Mouse (Mus musculus) CD8-positive naive resting alpha-beta T cell, adult 2 months (primary cell): ENCODE data around the gene Tm9sf4.

Experiments
- DNase-seq, 2 experiments: peaks; one replicate each; pipeline ENCODE4 v3.0.0; 2022; ENCODE audit warnings: low read depth in 2 of 2, low spot score in 2 of 2

The Tm9sf4 gene

DNA sequence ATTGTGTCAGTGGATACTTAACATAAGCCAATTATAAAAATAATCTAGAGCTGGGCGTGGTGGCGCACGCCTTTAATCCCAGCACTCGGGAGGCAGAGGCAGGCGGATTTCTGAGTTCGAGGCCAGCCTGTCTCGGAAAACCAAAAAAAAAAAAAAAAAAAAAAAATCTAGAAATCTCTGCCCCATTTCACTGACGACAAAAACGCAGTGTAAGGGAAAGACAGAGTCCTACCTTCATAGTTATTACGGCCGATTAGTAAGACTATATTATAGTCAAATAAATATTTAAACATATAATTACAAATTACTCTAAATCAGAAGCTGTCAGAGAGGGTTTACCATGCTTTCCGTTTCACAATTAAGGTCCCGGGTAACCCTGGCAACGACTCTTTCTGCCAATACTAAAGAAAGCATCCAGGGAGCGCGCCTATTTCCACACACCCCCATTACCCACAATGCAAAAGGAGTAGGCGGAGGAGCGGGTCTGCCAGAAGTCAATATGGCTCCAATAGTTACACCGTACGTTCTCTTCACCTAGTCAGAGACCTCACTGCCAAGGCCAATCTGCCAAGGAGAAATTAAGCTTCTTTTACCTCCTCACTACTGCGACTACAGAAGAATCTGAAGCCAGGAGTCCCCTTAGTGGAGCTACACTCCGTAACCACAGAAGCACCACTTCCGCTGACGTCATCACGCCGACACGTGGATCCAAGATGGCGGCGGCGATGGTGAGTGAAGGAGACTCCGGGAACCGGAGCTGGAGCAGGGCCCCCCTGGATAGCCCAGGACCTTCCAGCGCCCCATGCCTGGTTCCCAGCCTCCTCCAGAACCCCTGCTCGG lies at the start of gene Tm9sf4:
Gene Tm9sf4 (plus strand): TSS at position 460 of the 840 bp plus-strand sequence.
- DNase-seq, result peak; percentile 89 to 95

DNA sequence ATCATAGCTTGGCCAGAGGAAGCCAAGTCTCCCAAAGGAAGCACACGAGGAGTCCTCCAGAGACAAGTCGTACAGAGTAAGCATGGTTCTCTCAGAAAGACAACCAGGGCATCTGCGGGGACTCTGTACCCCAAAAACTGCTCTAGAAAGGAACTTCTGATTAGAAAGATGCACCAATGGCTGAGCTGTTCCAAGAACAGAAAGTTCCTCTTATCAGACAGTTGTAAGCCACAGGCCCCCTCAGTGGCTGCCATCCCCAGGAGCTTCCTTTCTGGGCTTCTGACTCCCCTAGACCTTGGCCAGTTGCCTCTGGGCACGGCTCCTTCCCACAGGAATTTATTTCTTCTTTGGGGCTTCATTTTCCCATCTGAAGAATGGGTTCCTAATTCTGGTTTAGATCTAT lies 45.4 kb upstream of the Tm9sf4 start:
- DNase-seq, result no peak

DNA sequence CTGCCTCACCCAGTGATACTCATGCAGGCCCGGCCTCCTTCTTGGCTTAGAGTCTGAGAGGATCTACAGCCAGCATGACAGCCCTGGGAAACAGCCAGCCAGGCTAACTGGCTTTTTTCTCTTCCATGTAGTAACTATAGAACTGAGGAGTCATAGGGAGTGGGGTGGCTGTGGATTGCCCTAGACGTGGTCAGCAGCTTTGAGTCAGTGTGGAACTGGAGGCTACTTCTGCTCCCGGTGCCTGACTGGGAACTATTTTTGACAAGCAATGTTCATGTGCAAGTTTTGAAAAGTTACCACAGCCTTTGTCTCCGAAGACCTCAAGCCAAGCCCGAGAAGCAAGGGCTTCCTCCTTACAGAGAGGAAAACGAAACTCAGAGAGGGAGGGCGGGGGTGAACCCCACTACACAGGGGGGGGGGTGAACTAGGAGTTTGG lies 44.0 kb upstream of the Tm9sf4 start:
- no peak for DNase-seq

DNA sequence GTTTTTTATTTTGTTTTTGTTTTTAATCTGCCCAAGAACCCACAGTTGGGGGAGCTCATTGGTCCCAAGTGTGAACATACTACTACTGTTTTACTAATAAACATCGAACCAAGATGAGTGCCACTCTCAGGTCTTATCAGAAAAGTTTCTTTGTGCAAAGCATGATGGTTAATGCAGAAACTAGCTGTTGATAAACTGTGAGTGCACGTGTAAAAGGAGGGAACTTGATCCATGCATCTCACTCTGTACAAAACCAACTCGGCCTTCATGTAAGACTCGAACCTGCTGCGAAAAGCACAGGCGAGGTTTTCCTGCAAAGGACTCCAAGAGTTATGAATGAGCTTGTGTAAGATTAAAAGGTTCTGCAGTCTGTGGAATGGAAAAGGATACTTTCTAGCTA lies 41.6 kb upstream of the Tm9sf4 start:
- DNase-seq, result no peak

DNA sequence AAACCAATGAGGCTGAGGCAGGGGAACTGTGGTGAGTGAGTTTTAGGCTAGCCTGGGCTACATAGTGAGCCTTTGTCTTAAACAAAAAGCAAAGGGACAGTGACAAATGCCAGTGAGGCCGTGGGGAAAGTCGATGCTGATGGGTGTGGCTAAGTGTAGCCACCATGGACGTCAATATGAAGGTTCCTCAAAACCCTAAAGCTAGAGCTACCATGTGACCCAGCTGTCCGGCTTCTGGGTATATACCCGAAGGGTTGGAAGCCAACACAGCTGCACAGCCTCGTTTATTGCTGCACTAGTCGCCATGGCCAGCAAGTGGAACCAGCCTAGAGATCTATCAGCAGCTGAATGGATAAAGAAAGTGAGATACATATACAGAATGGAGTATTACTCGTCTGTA lies 41.0 kb upstream of the Tm9sf4 start:
- no peak for DNase-seq

DNA sequence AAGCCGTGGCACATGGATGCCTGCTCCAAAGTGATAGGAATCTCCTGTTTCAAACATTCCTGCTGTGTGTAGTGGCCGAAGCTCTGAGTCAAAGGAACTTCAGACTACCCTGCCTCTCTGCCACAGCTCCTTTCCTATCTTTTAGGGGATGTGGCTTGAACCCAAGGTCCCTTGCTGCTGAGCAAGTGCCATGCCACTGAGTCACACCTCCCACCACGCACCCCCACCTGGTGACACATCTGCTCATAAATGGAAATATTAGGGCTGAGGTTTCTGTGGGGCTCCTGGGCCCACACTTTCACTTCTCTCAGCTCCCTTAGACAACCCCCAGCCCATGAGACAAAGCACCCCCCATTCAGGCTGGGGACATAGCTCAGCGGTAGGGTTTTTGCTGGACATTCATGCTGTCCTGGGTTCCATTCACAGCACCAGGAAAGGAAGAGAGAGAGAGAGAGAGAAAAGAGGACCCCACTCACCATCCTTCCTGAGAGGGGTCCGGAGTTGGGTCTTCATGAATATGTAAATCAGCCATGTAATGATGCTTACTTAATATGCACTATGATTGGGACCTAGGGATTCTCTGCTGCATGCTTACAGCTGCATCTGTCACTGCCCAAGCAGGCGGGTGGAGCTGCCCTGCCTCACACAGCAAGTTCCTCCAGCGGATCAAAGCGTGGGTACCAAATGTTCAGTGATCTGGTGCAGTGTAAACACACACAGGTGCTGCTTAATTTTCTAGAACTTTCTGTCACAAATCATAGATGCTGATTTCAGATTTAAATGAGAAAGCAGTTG lies 39.1 kb upstream of the Tm9sf4 start:
- DNase-seq, result no peak

DNA sequence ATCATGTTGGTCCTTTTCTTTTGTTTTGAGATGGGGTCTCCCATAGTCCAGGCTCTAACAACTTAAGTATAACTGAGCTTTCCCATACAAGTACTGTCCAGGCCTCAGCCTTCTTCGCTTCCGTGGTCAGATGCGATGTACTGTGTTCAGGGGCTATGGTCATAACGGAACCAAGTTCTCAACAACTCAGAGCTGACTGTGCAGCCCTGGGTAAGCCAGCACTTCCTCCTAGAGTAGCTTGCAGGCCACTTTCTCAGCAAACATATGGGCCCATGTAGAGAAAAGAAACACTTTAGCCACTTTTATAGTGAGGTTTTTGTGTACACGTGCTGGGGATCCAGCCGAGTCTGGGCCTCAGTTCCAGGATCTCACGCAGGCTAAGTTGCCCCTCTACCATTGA lies 38.4 kb upstream of the Tm9sf4 start:
- DNase-seq, result no peak

DNA sequence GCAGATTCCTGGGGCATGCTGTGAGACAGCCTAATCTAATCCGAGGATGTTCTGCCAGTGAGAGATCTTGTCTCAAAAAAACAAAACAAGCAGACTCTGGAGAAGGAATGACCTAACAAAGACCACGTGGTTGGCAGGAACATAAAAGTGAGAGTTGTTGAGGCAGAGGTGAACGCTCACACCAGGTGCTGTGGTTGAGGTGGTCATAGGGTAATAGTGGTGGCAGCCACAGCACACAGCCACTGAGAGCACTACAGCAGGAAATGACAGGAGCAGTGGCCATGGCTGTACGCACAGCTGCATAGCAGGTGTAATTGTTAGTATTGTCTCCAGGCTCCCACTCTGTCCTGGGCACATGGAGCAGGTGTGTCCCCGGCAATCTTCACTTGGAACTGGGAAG lies 35.2 kb upstream of the Tm9sf4 start:
- DNase-seq, result no peak

DNA sequence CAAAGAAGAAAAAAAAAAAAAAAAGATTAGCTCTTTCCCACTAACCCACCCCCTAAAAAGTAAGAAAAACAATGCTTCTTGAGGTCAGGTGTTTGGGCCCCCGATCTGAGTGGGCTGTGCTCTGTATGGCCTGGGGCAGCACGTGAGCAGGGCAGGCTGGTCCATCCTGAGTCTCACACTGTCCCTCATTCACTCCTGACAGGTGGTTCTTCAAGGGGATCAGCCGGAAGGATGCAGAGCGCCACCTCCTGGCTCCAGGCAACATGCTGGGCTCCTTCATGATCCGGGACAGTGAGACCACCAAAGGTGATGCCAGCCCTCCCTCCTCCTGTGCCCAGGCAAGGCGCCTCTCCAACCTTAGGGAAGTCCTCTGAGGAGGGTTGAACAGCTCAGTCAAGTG lies 30.1 kb upstream of the Tm9sf4 start:
- DNase-seq, result no peak

DNA sequence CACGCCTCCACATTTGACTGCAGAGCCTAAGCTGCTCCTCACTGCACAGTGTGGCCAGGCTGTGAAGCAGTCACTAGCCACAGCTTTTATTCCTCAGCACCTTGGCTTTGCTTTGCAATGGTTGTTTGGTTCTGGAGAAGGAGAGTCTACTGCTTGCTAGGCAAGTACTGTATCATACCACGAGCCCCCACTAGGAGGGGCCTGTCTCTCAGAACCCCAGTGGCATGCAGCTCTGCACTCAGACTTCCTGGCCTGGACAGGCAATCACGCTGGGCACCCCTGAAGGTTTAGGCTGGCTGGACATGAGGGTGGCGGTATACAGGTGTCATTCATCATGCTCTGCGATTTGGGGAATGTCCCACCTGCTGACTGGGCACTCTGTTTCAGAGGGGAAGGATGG lies 26.9 kb upstream of the Tm9sf4 start:
- no peak for DNase-seq

DNA sequence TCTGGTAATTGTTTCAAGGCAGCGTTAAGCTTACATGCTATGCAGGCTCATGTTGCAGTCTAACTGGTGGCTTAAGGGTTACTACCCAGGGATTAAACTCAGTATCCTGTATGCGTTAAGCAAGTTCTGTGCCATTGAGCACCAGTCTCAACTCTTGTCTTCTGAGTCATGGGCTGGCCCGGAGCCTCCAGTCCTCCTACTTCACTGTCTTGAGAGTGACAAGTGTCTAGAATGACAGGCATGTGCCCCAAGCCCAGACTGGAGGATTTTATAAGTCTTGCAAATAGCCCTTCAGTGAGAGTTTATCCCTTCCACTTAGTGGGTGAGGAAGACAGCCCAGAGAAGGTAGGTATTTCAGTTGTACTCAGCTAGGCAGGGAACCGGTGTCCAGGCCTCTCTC lies 24.9 kb upstream of the Tm9sf4 start:
- no peak for DNase-seq

DNA sequence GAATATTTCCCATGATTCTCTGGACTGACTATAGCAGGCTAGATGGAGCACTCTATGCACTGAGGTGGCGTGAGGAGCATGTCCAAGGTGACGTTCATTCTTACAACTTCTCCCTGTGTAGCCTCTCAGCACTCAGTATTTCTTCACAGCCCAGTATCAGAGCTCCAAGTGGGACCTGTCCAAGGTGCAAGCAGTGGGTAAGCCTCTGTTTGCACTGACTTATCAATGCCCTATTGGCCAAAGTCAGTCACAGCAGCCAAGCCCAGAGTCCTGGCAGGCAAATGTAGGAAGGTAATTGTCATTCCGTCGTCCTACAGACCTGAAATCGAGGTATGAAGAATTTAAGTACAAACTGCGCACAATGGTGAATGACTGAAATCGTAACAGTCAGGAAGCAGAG lies 21.9 kb upstream of the Tm9sf4 start:
- no peak for DNase-seq

DNA sequence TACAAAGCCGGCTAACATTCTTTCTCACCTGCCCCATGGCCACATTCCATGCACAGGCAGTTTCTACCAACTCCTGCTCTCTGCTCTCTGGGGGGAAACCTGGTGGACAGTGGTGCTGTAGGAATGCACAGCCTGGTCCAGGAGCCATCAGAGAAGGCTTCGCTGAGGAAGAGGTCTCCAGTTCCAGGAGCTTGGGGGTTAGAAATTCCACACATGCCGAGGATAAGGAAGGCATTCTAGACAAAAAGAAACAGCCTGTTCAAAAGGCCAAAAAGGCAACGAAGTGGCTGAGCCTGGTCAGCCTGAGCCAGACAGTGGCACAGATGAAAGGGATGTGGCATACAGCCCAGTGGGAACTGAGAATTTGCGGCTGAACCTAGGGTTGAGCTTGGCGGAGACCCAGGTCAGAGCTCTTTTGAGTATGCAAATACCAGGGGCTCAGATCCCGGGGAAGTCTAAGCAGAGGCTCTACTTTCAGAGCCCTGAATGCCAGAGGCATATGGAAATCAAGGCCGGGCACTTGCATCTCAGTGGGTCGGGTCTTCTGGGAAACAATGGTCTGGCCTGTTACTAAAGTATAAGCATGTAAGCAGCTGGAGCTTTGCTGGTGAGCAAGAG lies 21.0 kb upstream of the Tm9sf4 start:
- no peak for DNase-seq

DNA sequence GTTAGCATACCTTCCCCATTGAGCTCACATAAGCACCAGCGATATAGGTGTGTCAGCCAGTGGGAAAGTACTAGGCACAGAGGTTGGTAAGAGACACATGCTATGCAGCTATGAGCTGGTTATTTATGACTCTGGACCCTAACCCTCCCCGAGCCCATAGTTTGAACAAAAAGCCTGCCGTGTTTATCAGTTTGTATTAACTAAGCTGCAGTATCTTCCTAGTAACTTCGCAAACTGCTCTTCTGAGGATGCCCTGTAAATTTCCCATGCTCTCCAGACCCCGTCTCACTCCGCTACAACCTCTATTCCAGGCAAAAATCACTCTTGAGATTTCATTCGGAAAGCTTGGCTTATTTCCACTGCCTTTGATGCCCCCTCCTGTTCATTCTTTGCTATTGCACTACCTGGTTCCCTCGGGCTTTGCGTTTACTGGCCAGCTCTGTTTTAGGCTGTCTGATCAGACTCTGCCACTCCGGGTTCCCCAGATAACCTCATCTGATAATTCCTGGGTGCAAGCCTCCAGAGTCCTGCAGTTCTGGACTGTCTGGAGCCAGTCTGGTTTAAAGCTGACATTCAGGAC lies 18.4 kb upstream of the Tm9sf4 start:
- peak; percentile 14 to 48 for DNase-seq

DNA sequence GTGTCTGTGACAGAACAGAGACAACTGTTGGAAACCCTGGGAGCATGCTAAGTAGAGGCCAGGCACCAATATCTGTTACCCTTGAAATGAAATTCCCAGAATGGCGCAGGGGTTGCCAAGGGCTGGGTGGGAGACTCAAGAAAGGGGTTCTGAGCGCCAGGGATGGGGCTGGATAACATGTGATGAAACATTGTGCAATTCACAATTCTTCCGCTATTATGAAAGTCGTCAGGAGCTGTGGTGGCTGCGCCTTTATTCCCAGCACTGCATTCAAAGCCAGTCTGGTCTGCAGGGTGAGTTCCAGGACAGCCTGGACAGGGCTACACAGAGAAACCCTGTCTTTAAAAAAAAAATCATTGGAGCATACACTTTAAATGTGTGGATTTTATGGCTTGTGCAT lies 15.8 kb upstream of the Tm9sf4 start:
- DNase-seq, result no peak

DNA sequence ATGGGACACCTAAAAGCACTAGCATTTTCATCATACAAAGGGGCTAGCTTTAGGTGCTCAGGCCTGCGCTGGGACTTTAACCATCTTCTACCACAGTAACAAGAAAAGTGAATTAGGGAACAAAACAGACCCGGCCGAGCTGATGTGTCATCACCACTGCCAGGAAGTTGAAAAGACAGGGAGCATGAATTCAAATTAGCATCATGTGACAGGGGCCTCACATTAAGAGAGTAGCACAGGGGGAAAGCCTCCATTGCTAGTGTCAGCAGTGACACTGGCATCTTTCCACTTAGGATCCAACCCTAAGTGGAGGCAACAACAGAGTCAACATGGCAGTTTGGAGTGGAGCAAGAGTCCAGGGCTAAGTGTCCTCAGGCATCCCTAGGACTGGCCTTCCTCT lies 13.9 kb upstream of the Tm9sf4 start:
- DNase-seq, result no peak

DNA sequence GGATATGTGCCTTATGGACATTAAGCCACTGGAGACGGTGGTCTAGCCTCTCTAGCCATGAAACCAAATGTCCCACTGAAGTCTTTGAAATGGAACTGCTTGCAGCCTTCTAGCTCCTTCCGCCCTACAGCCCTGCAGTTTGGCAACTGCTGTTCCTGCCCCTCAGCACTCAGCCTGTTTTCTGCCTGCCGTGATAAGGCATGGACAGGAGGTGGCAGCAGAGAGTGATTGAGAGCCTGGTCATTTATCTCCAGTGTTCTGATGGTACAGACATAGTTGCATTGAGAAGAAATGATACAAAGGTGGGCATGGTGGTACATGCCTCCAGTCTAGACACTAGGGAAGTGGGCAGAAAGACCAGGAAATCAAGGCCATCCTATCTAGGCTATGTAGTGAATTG lies 13.4 kb upstream of the Tm9sf4 start:
- DNase-seq, result peak; percentile 57 to 71

DNA sequence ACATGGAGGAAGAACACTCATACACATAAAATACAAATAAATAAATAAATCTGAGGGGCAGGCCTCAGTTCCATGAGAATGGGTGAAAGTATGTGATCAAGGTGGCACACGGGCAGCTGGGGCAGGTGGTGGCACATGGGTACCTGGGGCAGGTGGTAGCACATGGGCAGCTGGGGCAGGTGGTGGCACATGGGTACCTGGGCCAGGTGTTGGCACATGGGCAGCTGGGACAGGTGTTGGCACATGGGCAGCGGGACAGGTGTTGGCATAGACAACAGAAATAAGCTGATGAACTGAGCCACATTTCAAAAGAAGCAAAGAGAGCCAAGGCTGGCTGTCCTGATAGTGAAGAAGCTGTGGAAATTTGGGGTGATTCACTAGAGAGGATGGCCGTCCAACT lies 11.4 kb upstream of the Tm9sf4 start:
- no peak for DNase-seq

DNA sequence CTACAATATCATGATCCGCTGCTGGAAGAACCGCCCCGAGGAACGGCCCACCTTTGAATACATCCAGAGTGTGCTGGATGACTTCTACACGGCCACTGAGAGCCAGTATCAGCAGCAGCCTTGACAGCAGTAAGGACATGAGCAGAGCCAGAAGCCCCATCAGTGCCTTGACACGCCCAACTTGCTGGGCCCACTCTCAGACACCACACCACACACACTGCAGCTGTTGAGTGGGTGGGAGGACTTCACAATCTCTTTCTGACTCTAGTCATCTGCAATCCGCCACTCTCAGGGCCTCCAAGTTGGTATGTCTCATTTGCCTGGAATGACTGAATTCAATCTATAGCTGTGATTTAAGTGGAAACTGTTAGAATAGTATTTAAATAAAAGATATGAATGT lies 10.1 kb upstream of the Tm9sf4 start:
- no peak for DNase-seq

DNA sequence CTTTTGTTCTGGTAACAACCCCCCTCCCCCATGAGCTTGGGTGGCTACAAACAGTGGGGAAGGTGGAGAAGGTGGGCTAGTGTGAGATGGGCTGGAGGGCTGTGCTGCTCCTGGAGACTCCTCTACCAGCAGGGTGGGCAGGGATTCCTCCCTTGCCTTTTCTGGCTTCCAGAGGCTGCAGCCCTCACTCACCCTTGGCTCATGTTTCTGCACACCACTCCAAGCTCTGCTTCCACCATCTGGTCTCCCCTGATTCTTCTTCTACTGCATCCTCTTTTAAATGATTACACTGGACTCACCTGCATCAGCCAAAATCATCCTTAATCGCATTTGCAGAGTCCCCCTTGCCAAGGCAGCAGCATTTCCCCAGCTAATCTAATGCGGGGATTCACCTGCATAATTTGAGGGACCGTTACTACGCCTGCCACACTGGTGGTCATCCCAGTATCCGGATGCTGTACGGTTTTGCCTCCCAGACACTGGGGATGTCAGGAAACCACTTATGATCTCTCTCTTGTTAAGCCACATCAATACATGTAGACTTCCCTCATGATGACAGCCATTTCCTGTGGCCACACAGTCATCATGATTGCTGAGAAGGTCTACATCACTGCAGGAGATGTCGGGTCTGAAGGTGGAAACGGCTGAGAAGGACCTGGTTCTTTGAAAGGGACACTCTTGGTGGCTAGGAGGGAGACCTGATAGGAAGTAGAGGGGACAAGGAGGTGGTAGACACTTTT lies 9.0 kb upstream of the Tm9sf4 start:
- DNase-seq, result no peak

DNA sequence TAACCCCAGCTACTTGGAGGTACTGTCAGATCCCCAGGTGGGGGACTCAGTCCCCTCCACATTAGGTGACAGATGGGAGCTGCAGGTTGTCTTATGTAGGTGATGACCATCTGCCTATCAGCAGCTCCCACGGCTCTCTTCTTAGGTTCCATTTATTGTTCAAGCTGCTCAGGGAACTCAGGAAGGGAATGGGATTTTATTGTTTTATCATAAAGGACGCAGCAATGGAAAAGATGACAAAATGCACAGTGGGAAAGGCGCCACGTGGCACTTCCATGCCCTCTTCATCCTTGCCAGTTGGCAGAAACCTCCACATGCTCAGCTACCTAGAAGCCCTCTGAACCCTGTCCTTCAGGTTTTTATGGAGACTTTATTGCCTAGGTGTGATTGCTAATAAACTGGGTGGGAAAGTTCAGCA lies 8.1 kb upstream of the Tm9sf4 start:
- DNase-seq, result no peak
